Mouse (Mus musculus): Measurements from ENCODE around the gene Tubgcp6. TPM values are rescaled to one million over a fixed set of nuclear protein-coding genes. Genes with fewer than 3 reads are reported as not detected.
A peak's percentile ranks its signal among the peaks of the same experiment; 100 is the strongest.

Tubgcp6 gene
- total RNA-seq (2021): 10 to 100 TPM in 1 of 2 experiments, 1 to 10 TPM in 1; 8.4 to 11.0 TPM
- long read RNA-seq, experiment 1, full-length matches to known transcripts: 6 of 13 reads
- long read RNA-seq, experiment 1, partial matches to known transcripts: 5 of 13 reads
- long read RNA-seq, experiment 1, other reads (novel, unspliced or antisense): 2 of 13 reads
- long read RNA-seq, experiment 2, full-length matches to known transcripts: 6 of 16 reads
- long read RNA-seq, experiment 2, partial matches to known transcripts: 4 of 16 reads
- long read RNA-seq, experiment 2, other reads (novel, unspliced or antisense): 6 of 16 reads

- DNase-seq: peak; percentile 93
Measured at GRCm38 (mm10) chr15:89122649-89123366, at the start of gene Tubgcp6. TSS of gene Tubgcp6 (minus strand) at chr15:89123112.

GRCm38 (mm10) chr15:89172276-89172935 lies 49.5 kb upstream of the Tubgcp6 start:
- DNase-seq: no peak

GRCm38 (mm10) chr15:89171526-89172051 lies 48.7 kb upstream of the Tubgcp6 start:
- DNase-seq: no peak

- DNase-seq: no peak
Measured at GRCm38 (mm10) chr15:89170102-89170501, 47.2 kb upstream of the Tubgcp6 start.

- peak; percentile 65 for DNase-seq
Measured at GRCm38 (mm10) chr15:89169431-89169830, 46.5 kb upstream of the Tubgcp6 start.

GRCm38 (mm10) chr15:89168922-89169321 lies 46.0 kb upstream of the Tubgcp6 start:
- DNase-seq: no peak

GRCm38 (mm10) chr15:89165478-89165877 lies 42.6 kb upstream of the Tubgcp6 start:
- DNase-seq: no peak

- no peak for DNase-seq
Measured at GRCm38 (mm10) chr15:89161397-89161796, 38.5 kb upstream of the Tubgcp6 start.

- DNase-seq: no peak
Measured at GRCm38 (mm10) chr15:89158516-89158915, 35.6 kb upstream of the Tubgcp6 start.

GRCm38 (mm10) chr15:89157954-89158353 lies 35.0 kb upstream of the Tubgcp6 start:
- peak; percentile 77 for DNase-seq

GRCm38 (mm10) chr15:89152312-89152711 lies 29.4 kb upstream of the Tubgcp6 start:
- no peak for DNase-seq

GRCm38 (mm10) chr15:89150041-89150390 lies 27.1 kb upstream of the Tubgcp6 start:
- no peak for DNase-seq

- no peak for DNase-seq
Measured at GRCm38 (mm10) chr15:89149271-89150040, 26.5 kb upstream of the Tubgcp6 start, which contains the start of gene Mapk11. TSS of gene Mapk11 (minus strand) at chr15:89149628.

- no peak for DNase-seq
Measured at GRCm38 (mm10) chr15:89148496-89149270, 25.8 kb upstream of the Tubgcp6 start.

GRCm38 (mm10) chr15:89147895-89148294 lies 25.0 kb upstream of the Tubgcp6 start:
- DNase-seq: no peak

GRCm38 (mm10) chr15:89147456-89147855 lies 24.5 kb upstream of the Tubgcp6 start:
- DNase-seq: no peak

GRCm38 (mm10) chr15:89147024-89147423 lies 24.1 kb upstream of the Tubgcp6 start:
- DNase-seq: no peak

GRCm38 (mm10) chr15:89146537-89146936 lies 23.6 kb upstream of the Tubgcp6 start:
- no peak for DNase-seq

GRCm38 (mm10) chr15:89145813-89146350 lies 23.0 kb upstream of the Tubgcp6 start:
- no peak for DNase-seq

GRCm38 (mm10) chr15:89144965-89145364 lies 22.1 kb upstream of the Tubgcp6 start:
- no peak for DNase-seq

GRCm38 (mm10) chr15:89143134-89143533 lies 20.2 kb upstream of the Tubgcp6 start:
- DNase-seq: no peak
